Mouse (Mus musculus) kidney, adult 10 weeks (tissue): ENCODE measurements around the gene Bcl9. TPM values are rescaled to one million over a fixed set of nuclear protein-coding genes. Genes with fewer than 3 reads are reported as not detected.

Experiments
- polyA plus RNA-seq: library from polyadenylated mRNA; stranded (reverse); fragments of 350-450 nt; fragmentation: Illumina TruSeq; extraction: RNeasy Lipid Tissue Mini Kit (QIAGEN cat#74804); gene quantifications from one replicate; pipeline ENCODE4 v1.2.3, GENCODE M21; 2014; ENCODE audit warnings: low read depth, low replicate concordance

Gene Bcl9
- polyA plus RNA-seq, result 3.6 TPM

GRCm38 (mm10) chr3:97297553-97298432, at the start of gene Bcl9:
Gene Bcl9, minus strand, starts transcription at chr3:97297917.

DNA sequence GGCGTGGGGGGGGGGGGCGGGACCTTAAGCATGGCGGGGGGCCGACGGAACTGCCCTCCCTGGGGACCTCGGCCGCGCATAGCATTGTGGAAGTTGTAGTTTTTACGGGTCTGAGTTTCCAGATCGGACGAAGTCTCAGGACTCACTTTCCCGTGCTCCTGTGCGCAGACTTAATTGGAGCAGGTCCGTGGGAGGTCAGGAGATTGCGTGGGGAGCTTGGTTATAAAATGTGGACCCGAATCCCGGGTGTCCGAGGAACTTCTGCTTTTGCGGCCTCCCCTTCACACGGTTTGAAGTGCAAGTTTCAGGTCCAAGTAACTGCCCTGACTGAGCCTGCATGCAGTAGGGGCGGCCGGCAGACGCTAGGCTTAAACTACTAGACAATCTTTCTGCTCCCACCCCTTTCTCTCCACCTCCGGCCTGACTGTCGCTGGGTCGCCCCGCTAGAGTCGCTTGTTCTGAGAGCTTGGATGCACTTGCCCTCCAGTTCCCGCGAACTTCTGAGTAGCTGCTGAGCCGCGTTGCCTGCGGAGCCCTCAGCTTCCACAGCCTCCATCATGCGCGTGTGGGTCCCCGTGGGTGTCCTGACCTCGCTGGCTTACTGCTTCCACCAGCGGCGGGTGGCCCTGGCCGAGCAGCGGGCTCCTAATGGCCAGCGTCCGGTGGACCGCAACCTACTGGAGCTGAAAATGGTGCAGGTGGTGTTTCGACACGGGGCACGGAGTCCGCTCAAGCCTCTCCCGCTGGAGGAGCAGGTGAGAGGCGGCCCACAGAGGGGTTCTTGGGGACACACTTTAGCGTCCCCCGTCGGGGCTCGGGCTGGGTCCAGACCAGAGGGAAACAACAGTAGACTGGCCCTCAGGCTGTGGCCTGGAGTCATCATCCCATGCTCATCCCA, 138.9 kb downstream of the Bcl9 start, which contains the start of gene Acp6:
Acp6 (plus strand) TSS at position 167 of the 898 bp plus-strand sequence.

Other genes starting within 250 kb of the Bcl9 start
- gene Acp6, start 139.1 kb downstream of the Bcl9 start, polyA plus RNA-seq, result 28.3 TPM
- not detected for gene Olfr1402, start 124.1 kb upstream of the Bcl9 start, polyA plus RNA-seq